Mouse (Mus musculus): ENCODE measurements around the gene 9930022D16Rik. TPM values are rescaled to one million over a fixed set of nuclear protein-coding genes. Genes with fewer than 3 reads are reported as not detected.

Gene 9930022D16Rik
- polyA plus RNA-seq, 1 experiment from 2014 or later: not detected

DNA sequence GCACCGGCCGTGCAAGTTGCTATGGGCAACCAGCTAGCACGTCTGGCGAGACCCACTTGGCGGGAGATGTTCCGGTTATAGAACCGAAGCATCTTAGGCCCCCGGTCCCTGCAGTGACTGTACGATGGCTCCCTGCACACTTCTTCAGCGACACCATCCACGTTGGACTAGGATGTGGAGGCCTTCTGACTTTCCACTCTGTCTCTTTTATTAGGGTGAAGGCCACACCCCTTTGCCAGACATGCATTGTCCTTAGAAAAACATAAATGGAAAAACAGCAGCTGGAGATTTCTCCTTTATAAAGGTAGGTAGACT, 12.5 kb downstream of the 9930022D16Rik start:
- DNase-seq (ENCODE audit: low read depth, low spot score) (no peak), ATAC-seq (no peak)
- H3K27me3 ChIP-seq: no peaks in the 10 kb centered on the region
- ChIA-PET CTCF (interaction anchor here (0.8 to 1.3 kb wide), 2 partner anchors 109 to 195 kb away, joined by 3 to 4 read pairs; no protein-coding TSS in a partner anchor), POLR2A (interaction anchor here (1.3 kb wide), 1 partner anchor 8 kb away, joined by 4 read pairs; no protein-coding TSS in a partner anchor)
- in situ Hi-C loops (cut with MboI; ENCODE audit: low pct_unique_long_range_greater_than_20kb): loop anchor here (5.0 to 25.0 kb wide), 3 partner anchors 64 to 964 kb away; partner anchors contain the start of gene Gna13
- TF ChIP-seq CTCF (IDR thresholded peaks at IDR 0.05): no peak

DNA sequence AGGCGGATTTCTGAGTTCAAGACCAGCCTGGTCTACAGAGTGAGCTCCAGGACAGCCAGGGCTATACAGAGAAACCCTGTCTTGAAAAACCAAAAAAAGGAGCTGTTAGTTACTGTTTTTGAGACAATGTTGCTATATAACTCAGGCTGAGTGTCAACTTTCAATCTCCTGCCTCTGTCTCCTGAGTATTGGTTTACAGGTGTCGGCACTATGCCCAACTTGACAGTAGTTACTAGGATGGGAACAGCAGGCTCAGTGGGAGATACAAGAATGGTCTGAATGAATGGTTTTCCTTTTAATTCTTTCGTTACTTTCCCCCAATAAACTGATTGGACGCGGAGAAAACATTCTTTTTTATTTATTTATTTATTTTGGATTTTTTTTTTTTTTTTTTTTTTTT, 13.6 kb downstream of the 9930022D16Rik start:
- no peak for ATAC-seq
- in situ Hi-C loops (cut with MboI; ENCODE audit: low pct_unique_long_range_greater_than_20kb): loop anchor here (5.0 to 25.0 kb wide), 3 partner anchors 65 to 965 kb away; partner anchors contain the start of gene Gna13
- H3K27me3 ChIP-seq: no peaks in the 10 kb centered on the region
- POLR2A ChIA-PET: no interaction called here
- CTCF ChIA-PET: no interaction called here
- DNase-seq (ENCODE audit: low read depth, low spot score): no peak
- TF ChIP-seq CTCF (IDR thresholded peaks at IDR 0.05): no peak

DNA sequence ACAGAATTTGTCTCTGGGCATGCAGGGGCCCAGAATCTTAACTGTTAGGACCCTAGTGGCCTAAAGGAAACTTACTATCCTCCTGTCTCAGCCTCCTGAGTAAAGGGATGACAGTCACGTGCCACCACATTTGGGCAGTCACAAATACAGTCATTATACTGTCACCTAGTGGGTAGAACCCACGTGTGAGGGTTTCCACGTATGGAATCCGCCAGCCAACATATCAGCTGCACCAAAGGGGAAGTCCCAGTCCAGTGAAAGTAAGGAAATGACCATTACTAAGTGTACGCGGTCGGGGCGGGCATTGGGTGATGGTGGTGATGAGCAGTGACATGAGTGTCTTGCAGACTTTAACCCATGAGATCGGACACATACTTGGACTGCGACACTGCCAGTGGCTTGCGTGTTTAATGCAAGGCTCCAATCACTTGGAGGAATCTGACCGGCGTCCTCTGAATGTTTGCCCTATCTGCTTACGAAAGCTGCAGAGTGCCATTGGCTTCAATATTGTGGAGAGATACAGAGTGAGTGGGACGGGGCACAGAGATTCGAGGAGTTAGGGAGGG, 20.6 kb downstream of the 9930022D16Rik start:
- ATAC-seq (no peak), DNase-seq (ENCODE audit: low read depth, low spot score) (no peak)
- ChIA-PET POLR2A (interaction anchor here (1.0 kb wide), 1 partner anchor 8 kb away, joined by 4 read pairs; the partner anchor contains the start of gene Amz2), CTCF (interaction anchor here (1.6 kb wide), 1 partner anchor 136 kb away, joined by 5 read pairs; the partner anchor contains the start of gene Rgs9)
- H3K27me3 ChIP-seq: no peaks in the 10 kb centered on the region
- in situ Hi-C loops (cut with MboI; ENCODE audit: low pct_unique_long_range_greater_than_20kb): loop anchor here (25.0 kb wide), 1 partner anchor 972 kb away; no protein-coding TSS in a partner anchor
- no peak for TF ChIP-seq CTCF (IDR thresholded peaks at IDR 0.05)

DNA sequence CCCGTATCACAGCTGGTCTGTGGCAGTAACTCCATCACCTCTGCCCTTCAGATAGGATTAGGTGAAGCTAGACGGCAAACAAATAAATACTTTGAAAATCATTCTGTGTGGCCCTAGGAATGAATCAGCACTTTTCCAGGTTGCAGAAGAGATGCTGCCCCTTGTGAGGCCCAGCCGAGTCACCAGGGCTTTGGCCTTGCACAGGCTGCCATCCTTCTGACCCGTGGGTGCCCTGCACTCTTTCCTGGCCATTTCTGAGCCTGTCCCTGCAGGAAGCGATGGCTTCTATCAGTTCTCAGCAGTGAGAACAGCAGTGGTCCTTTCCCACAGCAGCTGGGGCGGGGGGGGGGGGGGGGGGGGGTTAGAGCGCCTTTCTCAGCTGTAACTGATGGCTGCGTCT, 23.2 kb downstream of the 9930022D16Rik start:
- DNase-seq (ENCODE audit: low read depth, low spot score) (no peak), ATAC-seq (no peak)
- in situ Hi-C loops (cut with MboI; ENCODE audit: low pct_unique_long_range_greater_than_20kb): loop anchor here (25.0 kb wide), 1 partner anchor 975 kb away; no protein-coding TSS in a partner anchor
- H3K27me3 ChIP-seq: no peaks in the 10 kb centered on the region
- ChIA-PET POLR2A (interaction anchor here (0.7 kb wide), 1 partner anchor 127 kb away, joined by 3 read pairs; no protein-coding TSS in a partner anchor), CTCF (interaction anchor here (0.9 kb wide), 1 partner anchor 9 kb away, joined by 3 read pairs; no protein-coding TSS in a partner anchor)
- TF ChIP-seq CTCF (IDR thresholded peaks at IDR 0.05): no peak

DNA sequence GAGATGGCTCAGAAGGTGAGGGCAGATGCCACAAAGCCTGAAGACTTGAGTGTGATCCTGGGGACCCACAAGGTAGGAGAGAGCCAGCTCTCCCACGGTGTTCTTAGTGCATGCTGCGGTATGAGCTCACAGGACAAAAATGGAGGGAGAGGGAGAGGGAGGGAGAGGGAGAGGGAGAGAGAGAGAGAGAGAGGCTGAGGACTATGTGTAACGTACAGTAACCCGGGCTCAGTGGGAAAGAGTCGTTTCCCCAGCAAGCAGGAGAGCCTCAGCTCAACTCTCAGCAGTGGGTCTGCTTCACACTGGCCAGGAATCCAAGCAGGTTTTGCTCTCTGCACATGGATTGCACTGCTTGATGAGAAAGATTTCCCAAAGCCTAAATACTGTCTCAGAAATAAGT, 25.5 kb downstream of the 9930022D16Rik start:
- ATAC-seq (no peak), DNase-seq (ENCODE audit: low read depth, low spot score) (no peak)
- TF ChIP-seq CTCF (IDR thresholded peaks at IDR 0.05): no peak
- CTCF ChIA-PET: interaction anchor here (0.7 to 1.3 kb wide), 2 partner anchors 110 to 195 kb away, joined by 3 to 4 read pairs; no protein-coding TSS in a partner anchor
- H3K27me3 ChIP-seq: no peaks in the 10 kb centered on the region
- POLR2A ChIA-PET: interaction anchor here (0.6 to 0.7 kb wide), 3 partner anchors 11 to 1541 kb away, joined by 3 read pairs; no protein-coding TSS in a partner anchor
- in situ Hi-C loops (cut with MboI; ENCODE audit: low pct_unique_long_range_greater_than_20kb): loop anchor here (25.0 kb wide), 1 partner anchor 977 kb away; no protein-coding TSS in a partner anchor

DNA sequence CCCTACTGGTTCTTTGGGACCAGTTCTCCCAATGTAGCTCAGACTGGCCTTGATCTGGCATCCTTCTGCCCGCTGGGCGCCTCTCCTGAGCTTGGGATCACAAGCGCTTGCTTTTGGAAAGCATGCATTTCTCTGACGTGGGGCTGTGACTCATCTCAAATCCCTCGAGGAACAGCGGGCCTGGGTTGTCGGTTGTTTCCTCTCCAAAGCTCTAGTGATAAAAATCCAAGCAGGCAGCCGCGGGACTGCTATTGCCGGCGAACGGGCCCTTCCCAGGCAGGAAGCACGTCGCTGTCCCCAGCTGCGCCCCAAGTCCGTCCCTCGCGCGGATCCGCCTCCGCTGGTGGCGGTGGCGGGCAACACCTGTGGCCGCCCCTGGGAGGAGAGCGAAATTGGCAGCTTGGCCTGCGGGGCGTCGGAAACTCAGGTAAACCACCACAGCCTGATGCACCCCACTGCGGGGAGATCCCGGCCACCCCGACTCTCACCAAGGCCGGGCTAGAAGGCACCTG, 26.2 kb downstream of the 9930022D16Rik start:
- DNase-seq (ENCODE audit: low read depth, low spot score) (no peak), ATAC-seq (no peak)
- TF ChIP-seq CTCF (IDR thresholded peaks at IDR 0.05): no peak
- ChIA-PET POLR2A (interaction anchor here (0.6 kb wide), 1 partner anchor 1541 kb away, joined by 3 read pairs; no protein-coding TSS in a partner anchor), CTCF (interaction anchor here (1.3 to 1.6 kb wide), 4 partner anchors 123 to 196 kb away, joined by 3 to 7 read pairs (median 4); no protein-coding TSS in a partner anchor)
- H3K27me3 ChIP-seq: no peaks in the 10 kb centered on the region
- in situ Hi-C loops (cut with MboI; ENCODE audit: low pct_unique_long_range_greater_than_20kb): loop anchor here (25.0 kb wide), 1 partner anchor 978 kb away; no protein-coding TSS in a partner anchor

DNA sequence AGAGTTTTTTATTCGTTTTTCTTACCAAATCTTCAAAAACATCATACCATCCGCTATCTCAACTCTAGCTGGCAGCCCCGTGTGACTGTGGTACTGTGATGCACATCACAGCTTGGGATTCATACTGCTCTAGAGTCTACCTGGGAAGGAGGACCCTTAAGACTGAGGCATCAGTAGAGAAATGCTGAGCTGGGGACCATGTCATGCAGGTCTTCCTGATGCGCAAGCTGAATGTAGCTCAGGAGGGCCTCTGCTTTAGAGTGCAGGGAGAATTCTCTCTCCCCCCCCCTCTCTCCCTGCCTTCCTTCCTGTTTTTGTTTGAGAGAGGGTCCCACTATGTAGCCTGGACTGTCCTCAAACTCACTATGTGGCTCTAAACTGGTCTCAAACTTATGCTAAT, 26.9 kb downstream of the 9930022D16Rik start:
- ATAC-seq (no peak), DNase-seq (ENCODE audit: low read depth, low spot score) (no peak)
- in situ Hi-C loops (cut with MboI; ENCODE audit: low pct_unique_long_range_greater_than_20kb): loop anchor here (25.0 kb wide), 1 partner anchor 978 kb away; no protein-coding TSS in a partner anchor
- H3K27me3 ChIP-seq: no peaks in the 10 kb centered on the region
- CTCF ChIA-PET: interaction anchor here (1.3 to 1.6 kb wide), 5 partner anchors 124 to 197 kb away, joined by 3 to 7 read pairs (median 3); no protein-coding TSS in a partner anchor
- no peak for TF ChIP-seq CTCF (IDR thresholded peaks at IDR 0.05)
- POLR2A ChIA-PET: no interaction called here

DNA sequence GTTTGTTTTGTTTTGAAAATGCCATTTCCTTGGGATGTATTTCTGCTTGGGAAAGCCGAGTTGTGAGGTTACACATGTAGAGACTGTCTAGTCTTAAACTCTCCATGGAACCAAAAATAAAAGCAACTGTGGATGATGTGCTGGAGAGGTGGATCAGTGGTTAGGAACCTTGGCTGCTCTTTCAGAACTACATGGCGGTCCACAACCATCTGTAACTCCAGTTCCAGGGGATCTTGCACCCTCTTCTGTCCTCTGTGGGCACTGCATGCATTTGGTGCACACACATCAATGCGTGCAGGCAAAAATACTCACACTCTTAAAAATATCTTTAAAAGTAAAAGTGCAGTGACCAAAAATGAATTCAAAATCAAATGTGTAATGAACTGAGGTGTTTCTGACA, 27.4 kb downstream of the 9930022D16Rik start:
- in situ Hi-C loops (cut with MboI; ENCODE audit: low pct_unique_long_range_greater_than_20kb): loop anchor here (25.0 kb wide), 1 partner anchor 979 kb away; no protein-coding TSS in a partner anchor
- ChIA-PET POLR2A (no interaction called here), CTCF (interaction anchor here (1.3 to 1.6 kb wide), 4 partner anchors 124 to 182 kb away, joined by 3 to 7 read pairs (median 3); no protein-coding TSS in a partner anchor)
- DNase-seq (ENCODE audit: low read depth, low spot score) (no peak), ATAC-seq (no peak)
- peak; percentile 92 for TF ChIP-seq CTCF (IDR thresholded peaks at IDR 0.05)
- H3K27me3 ChIP-seq: no peaks in the 10 kb centered on the region

DNA sequence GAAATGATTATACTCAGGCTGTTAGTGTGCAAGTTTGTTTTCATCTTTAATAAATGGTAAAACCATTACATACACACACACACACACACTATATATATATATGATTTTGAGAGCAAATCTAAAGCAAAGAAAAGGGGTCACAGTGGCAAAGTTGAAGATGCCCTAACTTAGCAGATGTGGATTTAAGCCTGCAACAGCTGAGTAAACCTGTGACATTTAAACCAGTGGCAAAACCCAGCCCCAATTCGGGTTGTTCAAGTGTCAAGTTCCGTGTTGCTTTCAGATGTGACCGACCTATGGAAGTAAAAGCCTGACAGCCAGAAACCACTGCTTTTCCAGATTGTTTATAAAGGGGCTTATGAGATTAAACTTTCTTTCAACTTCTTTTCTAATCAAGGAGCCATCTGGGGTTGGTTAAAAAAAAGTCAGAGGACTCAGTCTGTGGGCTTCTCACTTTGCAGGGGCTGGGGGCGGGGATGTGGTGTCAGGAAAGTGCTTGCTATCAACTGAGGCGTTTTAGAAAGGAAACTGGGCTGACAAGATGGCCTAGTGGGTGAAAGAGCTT, 28.5 kb downstream of the 9930022D16Rik start:
- no peak for ATAC-seq
- no peak for TF ChIP-seq CTCF (IDR thresholded peaks at IDR 0.05)
- no peak for DNase-seq (ENCODE audit: low read depth, low spot score)
- POLR2A ChIA-PET: no interaction called here
- CTCF ChIA-PET: interaction anchor here (0.8 to 1.5 kb wide), 3 partner anchors 143 to 181 kb away, joined by 3 read pairs; partner anchors contain the start of gene Rgs9
- in situ Hi-C loops (cut with MboI; ENCODE audit: low pct_unique_long_range_greater_than_20kb): loop anchor here (25.0 kb wide), 1 partner anchor 980 kb away; no protein-coding TSS in a partner anchor
- no peaks in the 10 kb centered on the region for H3K27me3 ChIP-seq
